Mouse (Mus musculus) embryonic fibroblast, embryonic 13.5 days (primary cell): ENCODE data around the gene Dll4. TPM values are rescaled to one million over a fixed set of nuclear protein-coding genes. Genes with fewer than 3 reads are reported as not detected.

Source experiments
- H3K27ac ChIP-seq: 2 replicates; pipeline ENCODE4 v1.5.1; 2012; ENCODE audit warnings: low read length, control low read depth, inconsistent platforms; ENCODE audit not compliant: insufficient read depth
- H3K4me1 ChIP-seq: 2 replicates; pipeline ENCODE4 v1.6.1; 2011; ENCODE audit warnings: low read length; ENCODE audit not compliant: control insufficient read depth, insufficient read depth
- H3K4me3 ChIP-seq: 2 replicates; pipeline ENCODE4 v1.5.1; 2011; ENCODE audit warnings: mild to moderate bottlenecking, control low read depth, low read length; ENCODE audit not compliant: insufficient read depth
- CTCF ChIP-seq: IDR thresholded peaks from 2 replicates; pipeline ENCODE4 v1.5.1; 2011; ENCODE audit warnings: mild to moderate bottlenecking, control low read depth, low read length, moderate library complexity, borderline replicate concordance; ENCODE audit not compliant: insufficient read depth
- POLR2A ChIP-seq: IDR thresholded peaks from 2 replicates; pipeline ENCODE4 v1.6.1; 2011; ENCODE audit warnings: low read depth, mild to moderate bottlenecking, control low read depth, low read length, moderate library complexity
- polyA plus RNA-seq: library from polyadenylated mRNA; stranded (reverse); fragments of >200 nt; gene quantifications from 2 replicates; pipeline ENCODE4 v1.2.4, GENCODE M21; 2011; ENCODE audit warnings: low read depth; ENCODE audit not compliant: missing spikeins, insufficient read length

The Dll4 gene
- polyA plus RNA-seq, 1 experiment, result not detected

- no peak overlapping the region for H3K4me3 ChIP-seq
- TF ChIP-seq POLR2A (no peak), CTCF (no peak)
- H3K4me1 ChIP-seq, result no peaks in the 10 kb centered on the region
- no peak overlapping the region for H3K27ac ChIP-seq
Observed at GRCm38 (mm10) chr2:119367346-119367745, 41.8 kb downstream of the Dll4 start.

DNA sequence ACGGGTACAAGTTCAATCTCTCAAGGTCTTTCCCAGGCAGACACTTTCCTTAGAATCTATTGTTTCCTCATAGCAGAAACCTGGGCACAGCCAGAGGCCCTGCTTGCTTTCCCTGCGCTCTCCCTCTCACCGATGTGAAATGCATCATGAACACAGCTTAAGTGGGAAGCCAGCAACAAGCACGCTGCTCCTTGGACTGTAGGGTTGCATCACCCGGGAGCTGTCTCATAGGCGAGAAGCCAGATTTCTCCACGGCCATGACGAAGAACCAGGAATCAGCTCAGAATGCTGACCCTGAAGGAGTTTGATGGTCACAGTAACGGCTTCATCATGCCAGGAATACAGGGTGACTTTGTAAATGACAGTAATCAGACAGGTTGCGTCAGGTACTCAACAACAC, 44.5 kb downstream of the Dll4 start:
- H3K4me3 ChIP-seq, result no peak overlapping the region
- H3K4me1 ChIP-seq, result no peaks in the 10 kb centered on the region
- TF ChIP-seq POLR2A, result no peak
- H3K27ac ChIP-seq, result no peak overlapping the region

DNA sequence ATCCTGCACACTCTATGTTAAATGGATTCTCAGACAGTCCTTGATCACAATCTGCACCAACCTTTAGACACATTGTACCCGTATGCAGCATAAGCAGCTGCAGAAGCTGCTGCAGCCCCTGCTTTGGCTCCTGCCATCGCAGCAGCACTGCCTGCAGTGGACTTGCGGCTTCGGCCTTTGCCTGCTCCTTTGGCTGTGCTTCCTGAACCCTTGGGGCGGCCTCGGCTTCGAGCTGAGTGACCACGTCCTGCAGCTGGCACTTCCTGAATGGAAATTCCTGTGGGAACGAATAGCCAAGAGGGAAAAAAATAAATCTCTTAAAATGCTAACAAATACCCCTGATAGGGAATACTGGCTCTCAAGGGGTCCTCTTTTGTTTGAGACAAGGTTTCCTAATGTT, 51.7 kb downstream of the Dll4 start:
- no peak overlapping the region for H3K27ac ChIP-seq
- H3K4me3 ChIP-seq, result no peak overlapping the region
- TF ChIP-seq POLR2A, result no peak
- TF ChIP-seq CTCF, result no peak
- H3K4me1 ChIP-seq, result no peaks in the 10 kb centered on the region

- Histone ChIP-seq H3K4me3 (no peak overlapping the region), H3K27ac (no peak overlapping the region), H3K4me1 (no peaks in the 10 kb centered on the region)
- TF ChIP-seq CTCF (no peak), POLR2A (no peak)
Observed at GRCm38 (mm10) chr2:119377826-119378225, 52.2 kb downstream of the Dll4 start.

- Histone ChIP-seq H3K4me1 (no peaks in the 10 kb centered on the region), H3K27ac (no peak overlapping the region)
- TF ChIP-seq CTCF (no peak), POLR2A (no peak)
Observed at GRCm38 (mm10) chr2:119379455-119379854, 53.9 kb downstream of the Dll4 start.

More at GRCm38 (mm10) chr2:119379455-119379854, 53.9 kb downstream of the Dll4 start:
- no peak overlapping the region for H3K4me3 ChIP-seq

Other genes with a start within 250 kb of the Dll4 start
- gene Rad51, start 213.0 kb upstream of the Dll4 start, polyA plus RNA-seq, result 21.6 and 31.6 TPM in 2 replicates
- 15.8 and 18.9 TPM in 2 replicates for gene Rmdn3, start 168.8 kb upstream of the Dll4 start, polyA plus RNA-seq
- gene Gchfr, start 158.0 kb upstream of the Dll4 start, polyA plus RNA-seq, result 1.9 and 3.7 TPM in 2 replicates
- 0.32 TPM in 1 of 2 replicates, not detected in the other for gene Gm14137, start 151.3 kb upstream of the Dll4 start, polyA plus RNA-seq
- gene Zfyve19, start 117.2 kb upstream of the Dll4 start, polyA plus RNA-seq, result 15.2 and 22.5 TPM in 2 replicates
- gene Dnajc17, start 117.0 kb upstream of the Dll4 start, polyA plus RNA-seq, result 8.1 and 9.6 TPM in 2 replicates
- not detected in 2 replicates for gene Ppp1r14d, start 95.9 kb upstream of the Dll4 start, polyA plus RNA-seq
- gene Spint1, start 88.4 kb upstream of the Dll4 start, polyA plus RNA-seq, result 0.30 TPM in 1 of 2 replicates, not detected in the other
- not detected in 2 replicates for gene Rhov, start 54.5 kb upstream of the Dll4 start, polyA plus RNA-seq
- 11.8 and 12.7 TPM in 2 replicates for gene Vps18, start 37.0 kb upstream of the Dll4 start, polyA plus RNA-seq
- 34.5 and 58.5 TPM in 2 replicates for gene Chac1, start 25.4 kb downstream of the Dll4 start, polyA plus RNA-seq
- gene Ino80, start 151.9 kb downstream of the Dll4 start, polyA plus RNA-seq, result 21.8 and 24.6 TPM in 2 replicates
- 0.94 and 1.1 TPM in 2 replicates for gene Exd1, start 221.8 kb downstream of the Dll4 start, polyA plus RNA-seq
- 113 and 129 TPM in 2 replicates for gene Chp1, start 221.9 kb downstream of the Dll4 start, polyA plus RNA-seq